Mouse (Mus musculus) forebrain, embryonic 14.5 days (tissue): Measurements from ENCODE around the gene Hand1. TPM values are rescaled to one million over a fixed set of nuclear protein-coding genes. Genes with fewer than 3 reads are reported as not detected.

Experiments
- ATAC-seq: fragments of 200-750 bp; cut with Nextera tagmentation; 2 replicates; pipeline ENCODE4 v1.8.0; 2017; ENCODE audit warnings: mild to moderate bottlenecking, moderate library complexity
- DNase-seq: peaks from one replicate; pipeline ENCODE4 v3.0.0-alpha.2; 2015; ENCODE audit warnings: low spot score
- H3K27ac ChIP-seq: fragments of 300-500 bp; sonication (generic); 2 replicates; pipeline ENCODE4 v1.5.1; 2014; ENCODE audit warnings: low read depth, mild to moderate bottlenecking, control low read depth, low read length, moderate library complexity
- H3K27me3 ChIP-seq: fragments of 300-500 bp; sonication (generic); replicated peaks from 2 replicates; pipeline ENCODE4 v1.6.1; 2014; ENCODE audit warnings: low read length, control low read depth, mixed read lengths; ENCODE audit not compliant: control insufficient read depth, insufficient read depth
- H3K36me3 ChIP-seq: fragments of 300-500 bp; sonication (generic); 2 replicates; pipeline ENCODE4 v1.6.1; 2014; ENCODE audit warnings: low read length, control low read depth; ENCODE audit not compliant: control insufficient read depth, insufficient read depth
- H3K4me1 ChIP-seq: fragments of 300-500 bp; sonication (generic); 2 replicates; pipeline ENCODE4 v1.6.1; 2014; ENCODE audit warnings: antibody characterized with exemption, low read length, control low read depth; ENCODE audit not compliant: control insufficient read depth, insufficient read depth
- H3K4me2 ChIP-seq: fragments of 300-500 bp; sonication (generic); 2 replicates; pipeline ENCODE4 v1.6.1; 2014; ENCODE audit warnings: mild to moderate bottlenecking, control low read depth, low read length
- H3K4me3 ChIP-seq: fragments of 300-500 bp; sonication (generic); 2 replicates; pipeline ENCODE4 v1.5.1; 2014; ENCODE audit warnings: low read depth, low read length, control low read depth
- H3K9ac ChIP-seq: fragments of 300-500 bp; sonication (generic); 2 replicates; pipeline ENCODE4 v1.6.1; 2014; ENCODE audit warnings: mild to moderate bottlenecking, low read length, control low read depth, moderate library complexity
- H3K9me3 ChIP-seq: fragments of 300-500 bp; sonication (generic); replicated peaks from 2 replicates; pipeline ENCODE4 v1.6.1; 2016; ENCODE audit warnings: low read length, control low read depth, mixed read lengths; ENCODE audit not compliant: control insufficient read depth
- WGBS: fragments of 180-500 bp; shearing (Covaris S2); extraction: QIAGEN DNeasy Blood & Tissue Kit; methylation state at CpG from one replicate; pipeline ENCODE4 v1.1.7; 2014; 5-methylcytosine and 5-hydroxymethylcytosine counted together
- polyA plus RNA-seq: library from polyadenylated mRNA; unstranded; fragments of >200 nt; fragmentation: Nextera tagmentation; extraction: Ambion mirVana; gene quantifications from 2 replicates; pipeline ENCODE4 v1.2.1, GENCODE M21; 2014

Hand1 gene
- polyA plus RNA-seq, 1 experiment from 2014 or later: not detected

DNA sequence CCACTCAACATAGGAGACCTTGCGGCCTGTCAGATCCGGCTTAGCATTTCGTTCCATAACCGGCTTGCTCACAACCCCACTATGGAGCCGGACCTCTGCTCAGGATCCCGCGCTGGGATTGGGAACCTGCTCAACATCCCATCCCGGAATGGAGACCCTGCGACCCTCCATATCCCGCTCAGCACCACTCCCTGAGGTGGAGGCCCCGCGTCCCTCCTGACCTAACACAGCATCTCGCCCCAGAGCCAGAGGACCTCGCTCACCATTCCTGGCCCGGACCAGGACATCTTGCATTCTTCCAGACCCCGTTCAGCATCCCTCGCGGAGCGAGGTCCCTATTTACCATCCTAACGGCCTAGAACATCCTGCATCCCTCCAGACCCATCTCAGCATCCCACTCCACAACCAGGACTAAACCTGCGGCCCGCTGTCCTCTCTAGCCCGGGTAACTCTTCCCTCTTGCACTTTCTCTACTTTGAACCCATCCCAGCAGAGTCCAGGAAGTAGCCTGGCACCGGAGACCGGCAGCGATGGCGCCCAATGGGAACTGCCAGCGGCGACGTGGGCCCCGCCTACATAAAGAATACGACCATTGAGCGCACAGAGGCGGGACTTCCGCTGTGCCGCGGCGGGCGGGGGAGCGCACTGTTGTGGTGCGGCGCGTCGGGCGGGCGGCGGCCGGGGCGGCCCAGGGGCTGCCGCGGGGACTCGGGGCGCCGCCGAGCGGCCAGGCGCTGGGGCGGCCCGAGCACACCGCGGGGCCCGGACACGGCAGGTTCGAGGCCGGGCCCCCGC lies 31.4 kb downstream of the Hand1 start, which contains the start of gene Sap30l:
TSS of gene Sap30l (plus strand) at position 667 of the 795 bp plus-strand sequence.
- DNase-seq (peak; percentile 97), ATAC-seq (peak; percentile 98)
- under 1% methylated on average over 66 of the region's 66 CpGs for WGBS
- H3K4me2 ChIP-seq: peak within 1 kb of the TSS; percentile 98
- peaks cover 18% of the 10 kb centered on the region for H3K4me1 ChIP-seq
- H3K27me3 ChIP-seq: no peaks in the 10 kb centered on the region
- H3K36me3 ChIP-seq: no peaks in the 10 kb centered on the region
- no peaks in the 10 kb centered on the region for H3K9me3 ChIP-seq
- peak within 1 kb of the TSS; percentile 48; the same call in 1 of the 2 replicates for H3K27ac ChIP-seq
- H3K9ac ChIP-seq: peak within 1 kb of the TSS; percentile 87
- peak within 1 kb of the TSS; percentile 95 for H3K4me3 ChIP-seq

DNA sequence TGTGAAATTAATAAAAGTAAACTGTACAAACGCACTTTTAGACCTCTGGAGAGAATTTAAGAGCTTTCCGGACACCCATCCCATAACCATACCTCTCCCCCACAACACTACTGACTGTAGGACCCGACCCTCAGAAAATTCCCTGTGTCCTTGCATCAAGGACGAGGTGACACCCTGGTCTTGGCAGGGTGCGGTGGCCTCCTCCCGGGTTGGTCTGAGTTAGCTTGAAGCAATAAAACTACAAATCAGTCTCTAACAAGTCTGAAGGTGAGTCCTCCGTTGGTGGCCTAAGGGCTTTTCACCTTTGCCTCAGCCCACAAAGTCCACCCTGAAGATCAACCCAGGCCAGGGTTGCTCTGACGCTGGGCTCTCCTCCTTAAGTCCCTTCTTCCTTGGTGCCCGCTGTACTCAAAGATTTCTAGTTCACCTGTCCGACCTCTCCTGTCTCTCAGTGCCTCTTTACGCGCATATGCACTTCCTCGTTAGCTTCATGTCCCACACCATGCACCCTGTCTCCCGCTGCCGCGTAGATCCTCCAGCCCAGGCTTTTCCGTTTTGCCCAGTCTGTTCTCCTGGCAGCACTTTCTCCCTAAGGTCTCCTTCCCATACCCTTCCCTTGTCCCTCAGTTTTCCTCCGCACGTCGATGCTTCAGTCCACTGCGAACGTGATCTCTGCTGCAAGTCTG lies 32.2 kb downstream of the Hand1 start:
- Histone ChIP-seq H3K27ac (no peak overlapping the region; the same call in 1 of the 2 replicates), H3K9ac (peak overlapping the region; percentile 73), H3K27me3 (no peaks in the 10 kb centered on the region), H3K4me1 (peaks cover 18% of the 10 kb centered on the region), H3K4me3 (peak overlapping the region; percentile 95), H3K9me3 (no peaks in the 10 kb centered on the region), H3K36me3 (no peaks in the 10 kb centered on the region), H3K4me2 (peak overlapping the region; percentile 98)
- WGBS: 16% methylated on average over 22 of the region's 22 CpGs
- no peak for ATAC-seq
- no peak for DNase-seq

DNA sequence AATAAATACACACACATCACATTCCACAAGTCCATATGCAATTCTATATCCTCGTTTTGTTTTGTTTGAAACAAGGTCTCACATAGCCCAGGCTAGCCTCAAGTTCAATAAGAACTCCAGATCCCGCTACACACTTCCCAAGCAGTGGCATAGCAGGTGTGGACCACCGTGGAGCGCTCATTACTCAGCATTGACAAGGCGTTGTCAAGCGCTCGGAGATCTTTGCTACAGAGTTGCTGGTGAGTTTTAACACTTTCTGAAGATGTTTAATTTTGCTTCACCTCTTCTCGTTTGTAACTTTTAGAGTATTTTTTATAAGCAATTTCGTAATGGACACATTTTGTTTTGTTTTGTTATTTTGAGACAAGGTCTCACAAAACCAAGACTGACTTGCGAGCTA lies 33.2 kb downstream of the Hand1 start:
- Histone ChIP-seq H3K9me3 (no peaks in the 10 kb centered on the region), H3K27me3 (no peaks in the 10 kb centered on the region), H3K4me3 (no peak overlapping the region), H3K4me2 (no peak overlapping the region), H3K9ac (no peak overlapping the region), H3K4me1 (peaks cover 18% of the 10 kb centered on the region), H3K27ac (no peak overlapping the region), H3K36me3 (no peaks in the 10 kb centered on the region)
- ATAC-seq: no peak
- WGBS: 84% methylated on average over 10 of the region's 10 CpGs
- DNase-seq: no peak

DNA sequence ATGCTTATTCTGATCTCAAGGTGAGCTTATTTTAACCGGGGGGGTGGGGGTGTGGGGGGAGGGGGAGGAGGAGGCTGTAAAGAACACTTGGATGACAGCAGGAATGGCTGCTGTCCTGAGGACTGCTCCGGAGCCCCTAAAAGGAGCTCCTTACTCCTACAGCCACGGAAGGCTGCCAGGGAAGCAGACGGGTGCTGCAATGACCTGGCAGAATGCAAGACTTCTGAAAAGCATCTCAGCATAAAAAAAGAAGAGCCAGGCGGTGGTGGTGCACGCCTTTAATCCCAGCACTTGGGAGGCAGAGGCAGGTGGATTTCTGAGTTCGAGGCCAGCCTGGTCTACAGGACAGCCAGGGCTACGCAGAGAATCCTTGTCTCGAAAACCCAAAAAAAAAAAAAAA lies 34.8 kb downstream of the Hand1 start:
- Histone ChIP-seq H3K4me3 (no peak overlapping the region), H3K4me2 (no peak overlapping the region), H3K36me3 (no peaks in the 10 kb centered on the region), H3K27ac (no peak overlapping the region), H3K9ac (no peak overlapping the region), H3K9me3 (no peaks in the 10 kb centered on the region), H3K4me1 (peaks cover 10% of the 10 kb centered on the region), H3K27me3 (0 out of 2 replicates have a peak, but pooled peaks cover 2% of the 10 kb centered on the region)
- DNase-seq (no peak), ATAC-seq (no peak)
- 72% methylated on average over 9 of the region's 9 CpGs for WGBS

DNA sequence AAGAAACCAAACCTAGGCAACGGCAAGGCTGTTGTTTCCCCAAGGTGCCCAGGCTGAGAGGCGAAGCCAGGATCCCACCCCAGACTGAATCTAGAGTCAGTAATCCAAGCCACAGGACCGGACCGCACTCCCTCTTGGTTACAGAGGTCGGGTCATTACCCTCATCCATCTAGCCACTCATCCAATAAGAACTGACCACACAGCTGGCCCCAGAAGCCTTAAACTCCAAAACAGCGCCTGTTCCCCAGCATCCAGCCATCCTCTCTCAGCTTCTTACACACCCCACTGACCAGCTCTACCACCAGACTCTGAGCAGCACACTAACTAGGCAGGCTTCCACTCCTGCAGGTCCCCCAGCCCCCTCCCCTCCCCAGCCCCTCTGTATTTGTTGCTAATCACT lies 37.5 kb downstream of the Hand1 start:
- Histone ChIP-seq H3K4me2 (no peak overlapping the region), H3K27ac (no peak overlapping the region), H3K36me3 (no peaks in the 10 kb centered on the region), H3K27me3 (0 out of 2 replicates have a peak, but pooled peaks cover 2% of the 10 kb centered on the region), H3K9ac (no peak overlapping the region), H3K9me3 (no peaks in the 10 kb centered on the region), H3K4me3 (no peak overlapping the region), H3K4me1 (no peaks in the 10 kb centered on the region)
- WGBS: 74% methylated on average over 6 of the region's 6 CpGs
- DNase-seq: no peak
- ATAC-seq: no peak

DNA sequence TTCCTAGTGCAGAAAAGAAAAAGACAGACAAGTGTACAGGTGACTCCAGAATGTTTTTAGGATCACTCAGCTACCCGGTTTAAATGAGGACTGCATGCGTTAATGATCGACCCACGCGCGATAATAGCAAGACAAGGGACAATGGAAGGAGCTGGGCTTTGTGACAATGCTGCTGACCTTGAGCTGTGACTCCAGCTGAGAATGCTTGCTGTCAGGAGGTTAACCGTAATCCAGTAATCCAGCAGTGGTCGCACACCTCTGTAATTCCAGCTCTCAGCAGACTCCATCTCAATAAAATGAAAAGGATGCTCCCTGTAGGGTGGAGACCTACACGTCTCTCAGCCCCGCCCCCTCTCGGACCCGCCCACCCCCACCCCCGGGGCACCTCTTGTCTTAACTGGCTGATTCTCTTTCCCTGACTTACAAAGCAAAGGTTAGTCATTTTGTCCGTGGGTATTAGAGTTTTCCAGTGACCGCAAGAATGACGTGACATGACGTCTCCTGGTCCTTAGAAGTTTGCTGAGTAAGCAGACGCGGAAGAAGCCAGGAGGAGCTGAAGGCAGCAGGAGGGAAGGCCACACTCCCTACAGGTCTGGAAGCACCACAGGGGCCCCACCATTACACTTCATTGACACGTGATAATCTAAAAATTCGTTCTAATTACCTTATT lies 41.6 kb downstream of the Hand1 start:
- no peaks in the 10 kb centered on the region for H3K9me3 ChIP-seq
- H3K27me3 ChIP-seq: 0 out of 2 replicates have a peak, but pooled peaks cover 2% of the 10 kb centered on the region
- no peak overlapping the region for H3K4me3 ChIP-seq
- no peak overlapping the region for H3K9ac ChIP-seq
- no peak for ATAC-seq
- 24% methylated on average over 21 of the region's 21 CpGs for WGBS
- no peak overlapping the region for H3K4me2 ChIP-seq
- no peak for DNase-seq
- no peaks in the 10 kb centered on the region for H3K36me3 ChIP-seq
- no peak overlapping the region for H3K27ac ChIP-seq
- H3K4me1 ChIP-seq: peaks cover 9% of the 10 kb centered on the region

DNA sequence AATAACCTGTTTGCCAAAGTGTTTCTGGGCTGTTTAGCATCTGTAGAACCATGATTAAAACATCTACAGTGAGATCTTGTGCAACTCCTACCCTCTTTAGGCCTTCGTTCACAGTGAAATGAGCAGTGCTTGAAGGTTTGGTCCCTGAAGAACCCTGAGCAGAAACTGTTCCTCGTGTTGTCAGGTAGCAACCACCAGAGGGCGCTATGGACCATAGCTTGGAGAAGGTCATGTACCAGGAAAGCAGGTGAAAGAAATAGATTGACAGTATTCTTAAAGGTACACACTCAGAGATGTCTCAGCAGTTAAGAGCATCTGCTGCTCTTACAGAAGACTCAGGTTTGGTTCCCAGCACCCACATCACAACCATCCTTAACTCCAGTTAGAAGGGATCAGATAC lies 44.7 kb downstream of the Hand1 start:
- ATAC-seq: no peak
- no peaks in the 10 kb centered on the region for H3K36me3 ChIP-seq
- 38% methylated on average over 3 of the region's 3 CpGs for WGBS

DNA sequence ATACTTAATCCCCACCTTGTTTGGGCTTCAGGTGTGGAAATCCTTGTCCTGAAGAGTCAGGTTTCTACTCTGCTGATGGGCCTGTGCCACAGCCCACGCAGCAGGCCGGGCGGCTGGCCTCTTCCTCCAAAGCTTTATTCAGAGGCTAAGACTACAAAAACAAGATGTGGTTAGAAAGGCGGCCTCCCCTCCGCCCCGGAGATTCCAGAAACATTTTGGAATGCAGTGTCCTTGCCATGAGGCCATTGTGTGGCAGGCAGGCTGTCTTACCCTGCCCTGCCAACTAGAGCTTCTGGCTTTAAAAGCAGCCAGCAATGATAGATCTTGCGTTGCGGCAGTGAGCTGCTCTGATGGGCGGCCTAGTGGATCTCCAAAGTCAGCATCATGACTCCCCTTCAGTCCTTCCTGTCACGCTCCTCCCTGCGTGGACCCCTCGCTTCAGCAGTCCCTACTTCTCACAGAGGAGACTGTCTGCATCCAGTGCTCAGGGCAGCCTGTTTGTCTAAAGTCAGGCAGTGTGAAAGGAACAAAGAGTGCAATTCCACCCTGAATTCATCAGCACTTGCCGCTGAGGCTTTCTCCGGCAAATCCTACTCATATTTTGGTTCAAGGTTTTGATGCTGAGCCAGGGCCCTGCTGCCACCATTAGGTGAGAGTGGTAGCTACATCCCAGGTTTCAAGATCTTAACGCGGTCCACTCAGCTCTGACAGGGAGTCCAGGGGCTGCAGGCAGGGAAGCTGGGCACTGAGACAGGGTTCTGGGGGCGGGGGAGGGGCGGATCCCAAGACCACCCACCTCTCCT lies 45.8 kb downstream of the Hand1 start:
- ATAC-seq (peak; percentile 37; the same call in 1 of the 2 replicates), DNase-seq (peak; percentile 71)
- Histone ChIP-seq H3K27me3 (no peaks in the 10 kb centered on the region), H3K36me3 (no peaks in the 10 kb centered on the region), H3K4me2 (no peak overlapping the region), H3K9ac (peak overlapping the region; percentile 29), H3K4me3 (no peak overlapping the region), H3K27ac (0 out of 2 replicates have a peak overlapping the region, but pooled peaks have one; percentile 0), H3K9me3 (no peaks in the 10 kb centered on the region), H3K4me1 (peaks cover 9% of the 10 kb centered on the region)
- WGBS: 27% methylated on average over 18 of the region's 18 CpGs

More for the DNA sequence above, 44.7 kb downstream of the Hand1 start:
- no peak overlapping the region for H3K9ac ChIP-seq
- H3K4me1 ChIP-seq: peaks cover 9% of the 10 kb centered on the region
- no peak for DNase-seq
- H3K4me3 ChIP-seq: no peak overlapping the region
- H3K4me2 ChIP-seq: no peak overlapping the region
- H3K27ac ChIP-seq: no peak overlapping the region
- no peaks in the 10 kb centered on the region for H3K9me3 ChIP-seq
- no peaks in the 10 kb centered on the region for H3K27me3 ChIP-seq
